Mouse (Mus musculus) layer of hippocampus, adult 9-10 months (tissue): ENCODE data around the gene Syde2.

Experiments used
- DNase-seq: peaks from one replicate; pipeline ENCODE4 v3.0.0; 2022; ENCODE audit warnings: low spot score

The Syde2 gene

GRCm38 (mm10) chr3:146053873-146054272 is 66.2 kb downstream of the Syde2 start:
- DNase-seq = no peak

GRCm38 (mm10) chr3:146057131-146057530 is 69.5 kb downstream of the Syde2 start:
- DNase-seq = no peak

- no peak for DNase-seq
These were observed 70.6 kb downstream of the Syde2 start for GRCm38 (mm10) chr3:146058263-146058662.

GRCm38 (mm10) chr3:146059356-146059926 is 71.8 kb downstream of the Syde2 start:
- no peak for DNase-seq

- no peak for DNase-seq
These were observed 75.5 kb downstream of the Syde2 start for GRCm38 (mm10) chr3:146063146-146063545.

GRCm38 (mm10) chr3:146069276-146069675 is 81.6 kb downstream of the Syde2 start:
- no peak for DNase-seq
